Mouse (Mus musculus) olfactory bulb, adult 2 months (tissue): ENCODE data around the gene Pqlc2. TPM values are rescaled to one million over a fixed set of nuclear protein-coding genes. Genes with fewer than 3 reads are reported as not detected.

ENCODE experiments used
- H3K27ac ChIP-seq: fragments of 200-500 bp; 2 replicates; pipeline ENCODE4 v1.5.1; 2012; ENCODE audit warnings: low read depth, low read length; ENCODE audit not compliant: insufficient read depth
- H3K4me1 ChIP-seq: fragments of 200-500 bp; 2 replicates; pipeline ENCODE4 v1.6.1; 2012; ENCODE audit warnings: low read length; ENCODE audit not compliant: control insufficient read depth, insufficient read depth
- H3K4me3 ChIP-seq: fragments of 200-500 bp; 2 replicates; pipeline ENCODE4 v1.5.1; 2012; ENCODE audit warnings: mild to moderate bottlenecking, low read depth, low read length, moderate library complexity; ENCODE audit not compliant: insufficient read depth
- CTCF ChIP-seq: fragments of 200-500 bp; IDR thresholded peaks from 2 replicates; pipeline ENCODE4 v1.5.1; 2012; ENCODE audit warnings: low read depth, mild to moderate bottlenecking, low read length, moderate library complexity; ENCODE audit not compliant: insufficient read depth
- POLR2A ChIP-seq: fragments of 200-500 bp; IDR thresholded peaks from 2 replicates; pipeline ENCODE4 v1.6.1; 2012; ENCODE audit warnings: mild to moderate bottlenecking, low read depth, low read length, moderate library complexity; ENCODE audit not compliant: insufficient read depth
- WGBS: fragments of 180-500 bp; shearing (Covaris S2); methylation state at CpG from one replicate; pipeline ENCODE4 v1.1.7; 2018; 5-methylcytosine and 5-hydroxymethylcytosine counted together
- polyA plus RNA-seq: library from polyadenylated mRNA; stranded (reverse); fragments of >200 nt; gene quantifications from 2 replicates; pipeline ENCODE4 v1.2.4, GENCODE M21; 2012; ENCODE audit warnings: low replicate concordance; ENCODE audit not compliant: missing spikeins, insufficient read depth, insufficient read length

The Pqlc2 gene
- polyA plus RNA-seq, 1 experiment: not detected

GRCm38 (mm10) chr4:139309651-139310050, 857 bp downstream of the Pqlc2 start:
- peaks cover 20% of the 10 kb centered on the region for H3K4me1 ChIP-seq
- peak overlapping the region; percentile 66 for H3K4me3 ChIP-seq
- no peak overlapping the region for H3K27ac ChIP-seq
- TF ChIP-seq POLR2A (no peak), CTCF (no peak)
- WGBS: 38% methylated on average over 6 of the region's 6 CpGs

GRCm38 (mm10) chr4:139307916-139308315, 2.6 kb downstream of the Pqlc2 start:
- no peak overlapping the region for H3K27ac ChIP-seq
- TF ChIP-seq CTCF: no peak
- TF ChIP-seq POLR2A: no peak
- no peak overlapping the region for H3K4me3 ChIP-seq
- H3K4me1 ChIP-seq: peaks cover 20% of the 10 kb centered on the region
- WGBS: 86% methylated on average over 5 of the region's 5 CpGs

- TF ChIP-seq CTCF (no peak), POLR2A (no peak)
- H3K4me3 ChIP-seq: no peak overlapping the region
- no peak overlapping the region for H3K27ac ChIP-seq
- peaks cover 14% of the 10 kb centered on the region for H3K4me1 ChIP-seq
- WGBS: 90% methylated on average over 3 of the region's 3 CpGs
Observed at GRCm38 (mm10) chr4:139305521-139305920, 5.0 kb downstream of the Pqlc2 start.

DNA sequence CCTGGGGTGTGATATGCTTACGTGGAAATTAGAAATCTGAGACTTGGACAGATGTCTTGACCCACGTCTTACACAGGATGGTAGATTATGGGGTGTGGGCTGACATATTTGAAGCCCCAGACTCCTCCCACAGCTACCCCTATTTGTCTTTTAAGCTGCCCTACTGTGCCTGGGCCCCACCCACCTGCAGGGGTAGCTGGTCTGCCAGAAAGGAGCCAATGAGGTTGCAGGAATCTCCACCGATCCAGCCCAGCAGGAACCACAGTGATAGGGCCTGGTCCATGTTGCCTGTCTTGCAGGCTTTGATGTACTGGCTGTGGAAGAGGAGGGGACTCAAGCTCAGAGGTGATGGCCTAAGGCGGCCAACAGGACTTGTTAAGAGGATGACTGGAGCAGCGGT, 8.3 kb downstream of the Pqlc2 start:
- H3K4me3 ChIP-seq: no peak overlapping the region
- WGBS: 81% methylated on average over 5 of the region's 5 CpGs
- H3K4me1 ChIP-seq: no peaks in the 10 kb centered on the region; the same call in 1 of the 2 replicates
- TF ChIP-seq CTCF (no peak), POLR2A (no peak)
- H3K27ac ChIP-seq: no peak overlapping the region

- Histone ChIP-seq H3K4me1 (no peaks in the 10 kb centered on the region; the same call in 1 of the 2 replicates), H3K4me3 (no peak overlapping the region), H3K27ac (no peak overlapping the region)
- TF ChIP-seq POLR2A (no peak), CTCF (no peak)
- 90% methylated on average over 8 of the region's 8 CpGs for WGBS
Observed at GRCm38 (mm10) chr4:139301780-139302179, 8.7 kb downstream of the Pqlc2 start.

DNA sequence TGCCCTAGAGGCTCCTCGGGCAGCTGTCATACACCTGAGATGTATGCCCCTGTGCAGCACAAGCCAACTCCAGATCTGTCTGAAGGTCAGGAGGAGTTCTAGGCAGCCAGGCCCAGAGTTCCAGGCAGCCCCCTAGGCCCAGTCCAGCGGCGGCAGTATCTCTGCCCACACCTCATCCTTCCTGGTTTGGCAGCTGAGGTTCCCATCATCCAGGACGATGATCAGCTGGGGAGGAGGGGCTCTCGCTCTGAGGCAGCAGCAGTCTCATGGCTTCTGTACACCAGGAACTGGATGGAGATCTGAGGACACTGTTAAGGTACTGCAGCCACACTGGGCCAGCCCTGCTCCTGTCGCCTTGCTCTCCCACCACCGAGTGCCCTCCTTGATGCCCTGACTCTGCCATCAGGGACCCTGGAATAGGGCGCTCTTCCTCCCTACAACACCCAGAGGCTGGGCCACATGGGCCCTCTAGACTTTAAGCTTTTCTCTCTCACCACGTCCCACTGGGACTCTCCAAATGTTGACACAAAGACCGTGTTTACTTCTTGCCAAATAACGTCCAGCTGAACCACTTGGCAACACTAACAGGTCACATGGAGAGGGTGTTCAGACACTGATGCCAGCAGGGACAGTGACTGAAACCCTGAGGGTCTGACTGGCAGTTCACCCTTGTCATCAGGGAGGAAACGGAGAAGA, 11.7 kb downstream of the Pqlc2 start:
- Histone ChIP-seq H3K4me3 (no peak overlapping the region), H3K4me1 (no peaks in the 10 kb centered on the region; the same call in 1 of the 2 replicates), H3K27ac (no peak overlapping the region)
- TF ChIP-seq POLR2A (no peak), CTCF (no peak)
- WGBS: 67% methylated on average over 12 of the region's 12 CpGs

DNA sequence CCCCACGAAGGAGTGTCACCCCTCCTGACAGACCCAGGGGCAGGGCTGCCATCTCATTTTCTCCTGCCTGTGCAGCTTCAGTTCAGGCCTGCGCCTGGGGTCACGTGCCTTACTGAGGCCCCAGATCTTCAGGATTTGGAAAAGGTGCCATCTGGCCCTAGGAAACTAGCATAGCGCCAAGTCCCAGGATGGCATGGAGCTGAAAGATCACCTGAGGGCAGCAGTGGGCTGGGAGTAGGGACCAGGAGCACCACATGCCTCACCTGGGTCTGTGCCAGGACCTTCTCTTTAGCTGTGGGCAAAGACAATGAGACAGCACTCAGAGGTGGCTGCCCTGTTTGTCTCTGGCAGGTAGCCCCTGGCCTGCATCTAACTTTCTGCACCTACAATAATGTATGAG, 12.9 kb downstream of the Pqlc2 start:
- Histone ChIP-seq H3K27ac (no peak overlapping the region), H3K4me1 (no peaks in the 10 kb centered on the region; the same call in 1 of the 2 replicates), H3K4me3 (no peak overlapping the region)
- TF ChIP-seq CTCF (no peak), POLR2A (no peak)
- 83% methylated on average over 4 of the region's 4 CpGs for WGBS

- Histone ChIP-seq H3K27ac (no peak overlapping the region), H3K4me1 (peaks cover 20% of the 10 kb centered on the region), H3K4me3 (no peak overlapping the region)
- TF ChIP-seq POLR2A (no peak), CTCF (no peak)
- 92% methylated on average over 5 of the region's 5 CpGs for WGBS
Observed at GRCm38 (mm10) chr4:139292038-139292437, 18.5 kb downstream of the Pqlc2 start.

DNA sequence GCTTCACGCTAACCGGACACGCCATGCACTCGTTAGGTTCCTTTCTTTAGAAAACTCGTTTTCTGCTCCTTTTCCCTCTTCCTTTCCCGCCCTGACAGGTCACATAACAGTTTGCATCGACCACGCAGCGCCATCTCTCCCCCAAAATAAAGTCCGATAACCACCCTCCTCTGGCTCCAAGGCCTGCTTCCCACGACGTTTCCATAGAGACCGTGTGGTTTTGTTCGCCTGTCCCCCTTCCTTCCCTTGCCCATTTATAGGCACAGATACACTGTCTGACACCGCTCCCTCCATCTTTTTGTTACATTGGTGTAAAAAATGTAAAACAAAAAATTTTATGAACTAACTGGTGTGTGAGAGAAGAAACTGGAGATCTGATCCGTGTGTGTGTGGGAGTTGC, 19.4 kb downstream of the Pqlc2 start:
- 58% methylated on average over 16 of the region's 16 CpGs for WGBS
- TF ChIP-seq POLR2A (no peak), CTCF (no peak)
- Histone ChIP-seq H3K4me3 (no peak overlapping the region), H3K4me1 (peaks cover 20% of the 10 kb centered on the region), H3K27ac (no peak overlapping the region)
